Mouse (Mus musculus): ENCODE results near the gene Fam53b. TPM values are rescaled to one million over a fixed set of nuclear protein-coding genes. Genes with fewer than 3 reads are reported as not detected.

Fam53b gene
- polyA plus RNA-seq, 1 experiment = 79.4 TPM

DNA sequence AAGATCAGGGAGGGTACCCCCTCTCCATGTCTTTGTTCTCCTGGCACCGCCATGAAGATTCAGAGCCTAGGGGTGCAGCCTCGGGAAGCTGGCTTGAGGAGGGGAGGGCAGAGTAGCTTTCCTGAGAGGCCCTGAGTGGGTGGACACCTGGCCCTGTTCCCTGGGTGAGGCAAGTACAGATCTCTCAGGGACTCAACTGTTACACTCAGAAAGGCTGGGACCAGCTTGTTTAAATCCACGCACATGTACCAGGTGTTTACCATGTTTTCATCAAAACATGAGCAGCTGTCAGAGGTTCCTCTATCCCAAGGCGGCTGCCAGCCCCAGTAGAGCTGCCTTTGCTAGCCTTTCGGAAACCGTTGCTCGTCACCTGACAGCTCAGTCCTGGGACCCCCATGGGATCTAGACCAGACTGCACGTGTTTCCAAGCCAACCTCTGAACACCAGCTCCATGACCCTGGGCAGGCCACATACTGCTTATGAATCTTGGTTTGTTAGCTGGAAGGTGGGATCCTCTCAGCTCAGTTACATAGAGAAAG lies 116.4 kb downstream of the Fam53b start:
- H3K4me1 ChIP-seq (ENCODE audit: control insufficient read depth, insufficient read depth, low read length) = peaks cover 5% of the 10 kb centered on the region
- TF ChIP-seq POLR2A (IDR thresholded peaks at IDR 0.05; ENCODE audit: borderline replicate concordance, extremely low read depth, low read depth, low read length) (no peak), CTCF (IDR thresholded peaks at IDR 0.05; ENCODE audit: insufficient read depth, low read length) (no peak)
- 67% methylated on average over 8 of the region's 8 CpGs for WGBS
- DNase-seq = no peak
- H3K4me3 ChIP-seq (replicated peaks; ENCODE audit: extremely low read depth, low read depth, low read length) = no peak overlapping the region

GRCm38 (mm10) chr7:132693561-132693960 lies 120.1 kb downstream of the Fam53b start:
- no peak overlapping the region for H3K4me3 ChIP-seq (replicated peaks; ENCODE audit: extremely low read depth, low read depth, low read length)
- TF ChIP-seq POLR2A (IDR thresholded peaks at IDR 0.05; ENCODE audit: borderline replicate concordance, extremely low read depth, low read depth, low read length) (no peak), CTCF (IDR thresholded peaks at IDR 0.05; ENCODE audit: insufficient read depth, low read length) (no peak)
- WGBS = 93% methylated on average over 2 of the region's 2 CpGs
- DNase-seq = no peak
- peaks cover 6% of the 10 kb centered on the region; the same call in 1 of the 2 replicates for H3K4me1 ChIP-seq (ENCODE audit: control insufficient read depth, insufficient read depth, low read length)

DNA sequence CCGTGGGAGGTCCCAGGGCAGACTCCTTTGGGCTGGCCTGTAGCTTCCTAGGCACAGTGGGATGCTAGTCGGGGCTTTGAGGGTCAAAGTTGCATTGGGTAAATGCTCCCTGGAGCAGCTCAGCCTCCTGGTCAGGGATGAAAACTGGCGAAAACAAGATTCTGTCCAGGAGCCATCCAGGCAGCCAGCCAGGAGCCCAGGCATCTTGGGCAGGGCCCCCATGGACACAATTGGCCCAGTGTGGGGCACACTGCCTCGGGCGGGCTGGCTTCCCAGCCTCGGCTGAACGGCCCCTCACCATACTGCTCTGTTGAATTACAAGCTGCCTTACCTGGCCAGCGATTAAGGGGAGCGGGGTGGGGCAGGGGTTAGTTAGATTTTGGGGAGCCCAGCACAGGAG lies 121.0 kb downstream of the Fam53b start:
- WGBS = 91% methylated on average over 9 of the region's 9 CpGs
- peaks cover 14% of the 10 kb centered on the region for H3K4me1 ChIP-seq (ENCODE audit: control insufficient read depth, insufficient read depth, low read length)

GRCm38 (mm10) chr7:132690716-132691472 lies 122.8 kb downstream of the Fam53b start:
- 84% methylated on average over 14 of the region's 14 CpGs for WGBS
- DNase-seq = no peak

More for the DNA sequence above, 121.0 kb downstream of the Fam53b start:
- DNase-seq = no peak
- TF ChIP-seq CTCF (IDR thresholded peaks at IDR 0.05; ENCODE audit: insufficient read depth, low read length) (no peak), POLR2A (IDR thresholded peaks at IDR 0.05; ENCODE audit: borderline replicate concordance, extremely low read depth, low read depth, low read length) (no peak)
- no peak overlapping the region for H3K4me3 ChIP-seq (replicated peaks; ENCODE audit: extremely low read depth, low read depth, low read length)

GRCm38 (mm10) chr7:132689722-132690121 lies 124.0 kb downstream of the Fam53b start:
- no peak overlapping the region for H3K4me3 ChIP-seq (replicated peaks; ENCODE audit: extremely low read depth, low read depth, low read length)
- TF ChIP-seq CTCF (IDR thresholded peaks at IDR 0.05; ENCODE audit: insufficient read depth, low read length) (no peak), POLR2A (IDR thresholded peaks at IDR 0.05; ENCODE audit: borderline replicate concordance, extremely low read depth, low read depth, low read length) (no peak)
- H3K4me1 ChIP-seq (ENCODE audit: control insufficient read depth, insufficient read depth, low read length) = peaks cover 18% of the 10 kb centered on the region
- WGBS = 35% methylated on average over 5 of the region's 5 CpGs
- DNase-seq = no peak

More at GRCm38 (mm10) chr7:132690716-132691472, 122.8 kb downstream of the Fam53b start:
- Histone ChIP-seq H3K4me1 (ENCODE audit: control insufficient read depth, insufficient read depth, low read length) (peaks cover 18% of the 10 kb centered on the region), H3K4me3 (replicated peaks; ENCODE audit: extremely low read depth, low read depth, low read length) (no peak overlapping the region)
- TF ChIP-seq CTCF (IDR thresholded peaks at IDR 0.05; ENCODE audit: insufficient read depth, low read length) (no peak), POLR2A (IDR thresholded peaks at IDR 0.05; ENCODE audit: borderline replicate concordance, extremely low read depth, low read depth, low read length) (no peak)

- peak; percentile 52 for DNase-seq
- peaks cover 18% of the 10 kb centered on the region for H3K4me1 ChIP-seq (ENCODE audit: control insufficient read depth, insufficient read depth, low read length)
- 33% methylated on average over 5 of the region's 5 CpGs for WGBS
- no peak for TF ChIP-seq CTCF (IDR thresholded peaks at IDR 0.05; ENCODE audit: insufficient read depth, low read length)
- no peak for TF ChIP-seq POLR2A (IDR thresholded peaks at IDR 0.05; ENCODE audit: borderline replicate concordance, extremely low read depth, low read depth, low read length)
- no peak overlapping the region for H3K4me3 ChIP-seq (replicated peaks; ENCODE audit: extremely low read depth, low read depth, low read length)
These were observed 125.0 kb downstream of the Fam53b start for GRCm38 (mm10) chr7:132688721-132689120.

DNA sequence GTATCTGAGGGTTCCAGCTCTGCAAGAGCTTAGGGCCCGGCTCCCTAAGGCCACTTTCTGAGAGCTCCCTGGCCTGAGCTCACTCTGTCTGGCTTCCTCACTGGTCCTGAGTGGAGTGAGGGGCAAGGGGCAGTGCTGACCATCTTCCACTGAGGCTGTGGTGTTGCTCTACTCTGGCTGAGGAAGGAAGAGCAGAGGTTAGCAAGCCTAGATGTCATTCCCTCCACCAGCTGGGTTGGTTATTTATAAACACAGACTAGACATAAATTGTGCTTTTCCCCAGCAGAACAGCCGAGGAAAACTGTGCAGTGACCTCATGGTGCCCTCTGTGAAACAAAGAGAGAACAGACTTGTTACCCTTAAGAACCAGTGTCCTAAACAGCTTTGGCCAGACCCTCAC lies 125.8 kb downstream of the Fam53b start:
- 36% methylated on average over 2 of the region's 2 CpGs for WGBS
- TF ChIP-seq CTCF (IDR thresholded peaks at IDR 0.05; ENCODE audit: insufficient read depth, low read length) (no peak), POLR2A (IDR thresholded peaks at IDR 0.05; ENCODE audit: borderline replicate concordance, extremely low read depth, low read depth, low read length) (no peak)
- no peak for DNase-seq
- Histone ChIP-seq H3K4me1 (ENCODE audit: control insufficient read depth, insufficient read depth, low read length) (peaks cover 18% of the 10 kb centered on the region), H3K4me3 (replicated peaks; ENCODE audit: extremely low read depth, low read depth, low read length) (no peak overlapping the region)

- TF ChIP-seq POLR2A (IDR thresholded peaks at IDR 0.05; ENCODE audit: borderline replicate concordance, extremely low read depth, low read depth, low read length) (no peak), CTCF (IDR thresholded peaks at IDR 0.05; ENCODE audit: insufficient read depth, low read length) (no peak)
- WGBS = 75% methylated on average over 3 of the region's 3 CpGs
- Histone ChIP-seq H3K4me1 (ENCODE audit: control insufficient read depth, insufficient read depth, low read length) (peaks cover 18% of the 10 kb centered on the region), H3K4me3 (replicated peaks; ENCODE audit: extremely low read depth, low read depth, low read length) (no peak overlapping the region)
- no peak for DNase-seq
These were observed 127.2 kb downstream of the Fam53b start for GRCm38 (mm10) chr7:132686515-132686914.

GRCm38 (mm10) chr7:132683923-132684322 lies 129.8 kb downstream of the Fam53b start:
- TF ChIP-seq CTCF (IDR thresholded peaks at IDR 0.05; ENCODE audit: insufficient read depth, low read length) (no peak), POLR2A (IDR thresholded peaks at IDR 0.05; ENCODE audit: borderline replicate concordance, extremely low read depth, low read depth, low read length) (no peak)
- WGBS = 83% methylated on average over 4 of the region's 4 CpGs
- DNase-seq = no peak
- Histone ChIP-seq H3K4me3 (replicated peaks; ENCODE audit: extremely low read depth, low read depth, low read length) (no peak overlapping the region), H3K4me1 (ENCODE audit: control insufficient read depth, insufficient read depth, low read length) (peaks cover 16% of the 10 kb centered on the region)

GRCm38 (mm10) chr7:132682901-132683300 lies 130.8 kb downstream of the Fam53b start:
- Histone ChIP-seq H3K4me1 (ENCODE audit: control insufficient read depth, insufficient read depth, low read length) (peaks cover 9% of the 10 kb centered on the region), H3K4me3 (replicated peaks; ENCODE audit: extremely low read depth, low read depth, low read length) (no peak overlapping the region)
- DNase-seq = no peak
- 78% methylated on average over 3 of the region's 3 CpGs for WGBS
- TF ChIP-seq POLR2A (IDR thresholded peaks at IDR 0.05; ENCODE audit: borderline replicate concordance, extremely low read depth, low read depth, low read length) (no peak), CTCF (IDR thresholded peaks at IDR 0.05; ENCODE audit: insufficient read depth, low read length) (no peak)

All from lung, adult 2 months (tissue).